29 mouse cellular contexts compared by ENCODE assay signal in genomic region chr6:18182903-18183302, GRCm38 (mm10). TPM values are rescaled to one million over a fixed set of nuclear protein-coding genes. Genes with fewer than 3 reads are reported as not detected.
DNase-seq lines count a peak whose midpoint lies in the region; ATAC-seq and TF ChIP-seq lines count a peak whose summit lies in the region.
"Had no signal": no experiment of that assay in that cellular context is flagged by ENCODE, and none has a peak within 500 bp of the region (broad histone marks: within the 10 kb centered on the region; RNA-seq: fewer than 3 reads in every experiment).

No protein-coding gene starts in this region.

- no peak overlapping the region for H3K4me2 ChIP-seq in kidney, embryonic 16.5 days (replicated peaks; ENCODE audit: low read depth, low read length)
- H3K4me2 ChIP-seq in intestine, embryonic 15.5 days (replicated peaks): no peak overlapping the region
- H3K4me2 ChIP-seq in intestine, postnatal 0 days (replicated peaks; ENCODE audit: low read depth): no peak overlapping the region
- no peak overlapping the region for H3K4me2 ChIP-seq in neural tube, embryonic 15.5 days
- H3K4me2 ChIP-seq: embryonic facial prominence, embryonic 13.5 days; embryonic facial prominence, embryonic 15.5 days; forebrain, embryonic 12.5 days had no signal

- no peak overlapping the region for H3K4me3 ChIP-seq in kidney, embryonic 16.5 days (ENCODE audit: low read length)
- H3K4me3 ChIP-seq in intestine, embryonic 15.5 days (replicated peaks): no peak overlapping the region
- H3K4me3 ChIP-seq in intestine, postnatal 0 days (ENCODE audit: low read depth, low read length): no peak overlapping the region
- H3K4me3 ChIP-seq in neural tube, embryonic 15.5 days (replicated peaks): no peak overlapping the region
- H3K4me3 ChIP-seq: embryonic facial prominence, embryonic 13.5 days; embryonic facial prominence, embryonic 15.5 days; erythroblast, embryonic 14.5 days; forebrain, embryonic 10.5 days; forebrain, embryonic 12.5 days had no signal

- H3K27me3 ChIP-seq in kidney, embryonic 16.5 days (ENCODE audit: insufficient read depth, low read length): no peaks in the 10 kb centered on the region
- H3K27me3 ChIP-seq in intestine, embryonic 15.5 days (replicated peaks): no peaks in the 10 kb centered on the region
- no peaks in the 10 kb centered on the region for H3K27me3 ChIP-seq in intestine, postnatal 0 days (replicated peaks; ENCODE audit: control insufficient read depth, insufficient read depth, low read length)
- H3K27me3 ChIP-seq in neural tube, embryonic 15.5 days (replicated peaks): no peaks in the 10 kb centered on the region
- H3K27me3 ChIP-seq: embryonic facial prominence, embryonic 13.5 days; embryonic facial prominence, embryonic 15.5 days; forebrain, embryonic 12.5 days; Patski had no signal

- H3K27ac ChIP-seq in kidney, embryonic 16.5 days (ENCODE audit: low read length): no peak overlapping the region
- no peak overlapping the region for H3K27ac ChIP-seq in intestine, embryonic 15.5 days
- H3K27ac ChIP-seq in intestine, postnatal 0 days (ENCODE audit: low read depth, low read length): no peak overlapping the region; the same call in 1 of the 2 replicates
- H3K27ac ChIP-seq in neural tube, embryonic 15.5 days (replicated peaks): no peak overlapping the region
- H3K27ac ChIP-seq: embryonic facial prominence, embryonic 13.5 days; embryonic facial prominence, embryonic 15.5 days; forebrain, embryonic 10.5 days; forebrain, embryonic 12.5 days had no signal

- no peak for DNase-seq in kidney, adult 9 months
- DNase-seq in gastrocnemius, postnatal 4 days (ENCODE audit: low spot score in 2 of 2): no peak
- DNase-seq in Muller cell, postnatal 12 days (ENCODE audit: inconsistent ontology term): no peak
- DNase-seq: adrenal gland, adult 2 months; adrenal gland, postnatal 10 days; adrenal gland, postnatal 25 days; cerebellum, adult 11 months; cerebellum, adult 18-20 months; cerebellum, adult 8-10 months; cerebellum, adult 9-11 months; cerebellum, postnatal 14 days; cerebellum, postnatal 36 days; embryo, embryonic 11 days had no signal

- TF ChIP-seq CTCF in intestine, postnatal 0 days (IDR thresholded peaks at IDR 0.05; ENCODE audit: low read depth): no peak

- ATAC-seq in kidney, embryonic 16.5 days (ENCODE audit: low FRiP score, low TSS enrichment): 0 out of 2 replicates have a peak, but pooled peaks have one; percentile 61
- peak; percentile 93 for ATAC-seq in intestine, embryonic 15.5 days
- peak; percentile 55; the same call in 1 of the 2 replicates for ATAC-seq in intestine, postnatal 0 days
- ATAC-seq in neural tube, embryonic 15.5 days (ENCODE audit: low FRiP score): no peak
- ATAC-seq: activated CD4-positive, CD25-positive, alpha-beta regulatory T cell, adult 4 months; forebrain, embryonic 14.5 days; forebrain, embryonic 16.5 days; Patski had no signal

- no peaks in the 10 kb centered on the region for H3K4me1 ChIP-seq in kidney, embryonic 16.5 days (ENCODE audit: insufficient read depth, low read length)
- H3K4me1 ChIP-seq in intestine, embryonic 15.5 days (replicated peaks): no peaks in the 10 kb centered on the region
- H3K4me1 ChIP-seq in intestine, postnatal 0 days (replicated peaks; ENCODE audit: control insufficient read depth, insufficient read depth, low read length): no peaks in the 10 kb centered on the region
- H3K4me1 ChIP-seq in neural tube, embryonic 15.5 days: no peaks in the 10 kb centered on the region
- H3K4me1 ChIP-seq: embryonic facial prominence, embryonic 13.5 days; embryonic facial prominence, embryonic 15.5 days; forebrain, embryonic 10.5 days; forebrain, embryonic 12.5 days had no signal

- no peak overlapping the region for H3K9ac ChIP-seq in kidney, embryonic 16.5 days (replicated peaks; ENCODE audit: low read length)
- no peak overlapping the region for H3K9ac ChIP-seq in intestine, embryonic 15.5 days
- no peak overlapping the region for H3K9ac ChIP-seq in intestine, postnatal 0 days (ENCODE audit: low read depth, low read length)
- H3K9ac ChIP-seq in neural tube, embryonic 15.5 days (replicated peaks): no peak overlapping the region
- H3K9ac ChIP-seq: embryonic facial prominence, embryonic 13.5 days; embryonic facial prominence, embryonic 15.5 days; forebrain, embryonic 12.5 days had no signal

- H3K36me3 ChIP-seq in kidney, embryonic 16.5 days (ENCODE audit: insufficient read depth, low read length): no peaks in the 10 kb centered on the region
- H3K36me3 ChIP-seq in intestine, embryonic 15.5 days: no peaks in the 10 kb centered on the region
- H3K36me3 ChIP-seq in intestine, postnatal 0 days (ENCODE audit: control insufficient read depth, insufficient read depth): no peaks in the 10 kb centered on the region
- no peaks in the 10 kb centered on the region for H3K36me3 ChIP-seq in neural tube, embryonic 15.5 days
- H3K36me3 ChIP-seq: embryonic facial prominence, embryonic 13.5 days; embryonic facial prominence, embryonic 15.5 days; forebrain, embryonic 10.5 days; forebrain, embryonic 12.5 days had no signal

- no peaks in the 10 kb centered on the region for H3K9me3 ChIP-seq in kidney, embryonic 16.5 days (ENCODE audit: low read length)
- no peaks in the 10 kb centered on the region for H3K9me3 ChIP-seq in intestine, embryonic 15.5 days
- H3K9me3 ChIP-seq in intestine, postnatal 0 days (ENCODE audit: control insufficient read depth): no peaks in the 10 kb centered on the region
- H3K9me3 ChIP-seq in neural tube, embryonic 15.5 days (replicated peaks): no peaks in the 10 kb centered on the region
- H3K9me3 ChIP-seq: embryonic facial prominence, embryonic 13.5 days; embryonic facial prominence, embryonic 15.5 days; forebrain, embryonic 10.5 days; forebrain, embryonic 12.5 days had no signal

RNA-seq across cellular contexts. Expression of gene Cftr, which starts 12.4 kb away (rescaled TPM):
- polyA plus RNA-seq in kidney, embryonic 16.5 days (2015; fragmentation: Nextera tagmentation; extraction: Ambion mirVana): 4.8 TPM in 2 replicates
- polyA plus RNA-seq in intestine, embryonic 15.5 days (2015; fragmentation: Nextera tagmentation; extraction: Ambion mirVana): 14.3 and 15.7 TPM in 2 replicates
- 7.4 and 7.8 TPM in 2 replicates for polyA plus RNA-seq in intestine, postnatal 0 days (2015; fragmentation: Nextera tagmentation; extraction: Ambion mirVana)
- 0.41 and 1.1 TPM in 2 replicates for polyA plus RNA-seq in neural tube, embryonic 15.5 days (2015; fragmentation: Nextera tagmentation; extraction: Ambion mirVana)
- not detected for total RNA-seq in gastrocnemius, postnatal 4 days (2021)
- total RNA-seq: adrenal gland, postnatal 25 days; common myeloid progenitor, adult 5-6 weeks; MEL had no signal
- polyA plus RNA-seq: activated CD4-positive, CD25-positive, alpha-beta regulatory T cell, adult 4 months; adrenal gland, adult 2 months; C2C12; erythroblast, embryonic 14.5 days had no signal
